Mouse (Mus musculus) yolk sac, embryonic 10.5 days (tissue): ENCODE measurements at regions not wholly inside any gene's neighbourhood (a gene's known extent, or its start where the extent isn't known, plus 50 kb on each side); places are given as distances from the start of the nearest gene placed in this dataset.

Source experiments
- DNase-seq: peaks from one replicate; pipeline ENCODE4 v3.0.0-alpha.2; 2017; ENCODE audit warnings: low spot score

GRCm38 (mm10) chr14:46706462-46706861 is 53.9 kb upstream of the Cdkn3 start:
- DNase-seq = no peak

GRCm38 (mm10) chr14:46704316-46704751 is 56.0 kb upstream of the Cdkn3 start:
- peak; percentile 79 for DNase-seq

- peak; percentile 32 for DNase-seq
Observed at GRCm38 (mm10) chr14:46702669-46703435, 57.5 kb upstream of the Cdkn3 start.

GRCm38 (mm10) chr14:46692571-46692970 is 67.8 kb upstream of the Cdkn3 start:
- DNase-seq = no peak

GRCm38 (mm10) chr14:46692067-46692466 is 68.3 kb upstream of the Cdkn3 start:
- DNase-seq = peak; percentile 37

GRCm38 (mm10) chr14:46682728-46683127 is 77.6 kb upstream of the Cdkn3 start:
- DNase-seq = no peak

GRCm38 (mm10) chr14:46678935-46679334 is 81.4 kb upstream of the Cdkn3 start:
- no peak for DNase-seq

- DNase-seq = no peak
Observed at GRCm38 (mm10) chr14:46671482-46672225, 88.7 kb upstream of the Cdkn3 start.

GRCm38 (mm10) chr14:46671062-46671461 is 89.3 kb upstream of the Cdkn3 start:
- no peak for DNase-seq

GRCm38 (mm10) chr14:46670221-46671046 is 89.9 kb upstream of the Cdkn3 start:
- DNase-seq = no peak

GRCm38 (mm10) chr14:46668275-46668674 is 92.1 kb upstream of the Cdkn3 start:
- no peak for DNase-seq

- DNase-seq = peak; percentile 23
Observed at GRCm38 (mm10) chr14:46664305-46664704, 96.0 kb upstream of the Cdkn3 start.

GRCm38 (mm10) chr14:46663529-46663928 is 96.8 kb upstream of the Cdkn3 start:
- DNase-seq = no peak

- peak; percentile 50 for DNase-seq
Observed at GRCm38 (mm10) chr14:46661792-46662545, 98.4 kb upstream of the Cdkn3 start.

- DNase-seq = peak; percentile 9
Observed at GRCm38 (mm10) chr14:46661118-46661791, 99.1 kb upstream of the Cdkn3 start.

GRCm38 (mm10) chr14:46659365-46659764 is 101.0 kb upstream of the Cdkn3 start:
- DNase-seq = no peak

- no peak for DNase-seq
Observed at GRCm38 (mm10) chr14:46656249-46656648, 104.1 kb upstream of the Cdkn3 start.

GRCm38 (mm10) chr14:46647319-46647974 is 112.9 kb upstream of the Cdkn3 start:
- DNase-seq = no peak

GRCm38 (mm10) chr14:46646673-46647318 is 113.5 kb upstream of the Cdkn3 start:
- DNase-seq = no peak
